ENCODE assay signal across 16 mouse cellular contexts in genomic region chr8:77640093-77640839, GRCm38 (mm10).
"Had no signal": no experiment of that assay in that cellular context is flagged by ENCODE, and none has a peak within 500 bp of the region (broad histone marks: within the 10 kb centered on the region; RNA-seq: fewer than 3 reads in every experiment).

No protein-coding gene starts in this region.

- DNase-seq: kidney, adult 8-10 months; kidney, postnatal 36 days; layer of hippocampus, adult 9-11 months; layer of hippocampus, postnatal 36 days; right cerebral cortex, postnatal 14 days; thymus, adult 18-20 months; thymus, postnatal 25 days had no signal

- H3K9ac ChIP-seq: liver, embryonic 15.5 days; midbrain, embryonic 15.5 days; neural tube, embryonic 13.5 days had no signal

- H3K4me1 ChIP-seq: liver, embryonic 15.5 days; megakaryocyte, embryonic 14.5 days; midbrain, embryonic 15.5 days; neural tube, embryonic 13.5 days had no signal

- H3K4me3 ChIP-seq: liver, embryonic 15.5 days; megakaryocyte, embryonic 14.5 days; midbrain, embryonic 15.5 days; neural tube, embryonic 13.5 days had no signal

- H3K9me3 ChIP-seq: liver, embryonic 15.5 days; megakaryocyte, embryonic 14.5 days; midbrain, embryonic 15.5 days; neural tube, embryonic 13.5 days had no signal

- H3K27ac ChIP-seq: liver, embryonic 15.5 days; macrophage; midbrain, embryonic 15.5 days; neural tube, embryonic 13.5 days had no signal

- H3K36me3 ChIP-seq: liver, embryonic 15.5 days; midbrain, embryonic 15.5 days; neural tube, embryonic 13.5 days had no signal

- H3K27me3 ChIP-seq: liver, embryonic 15.5 days; megakaryocyte, embryonic 14.5 days; midbrain, embryonic 15.5 days; neural tube, embryonic 13.5 days had no signal

- ATAC-seq: inflammation-experienced regulatory T-cells, adult 6 months; intestine, postnatal 0 days; midbrain, embryonic 15.5 days had no signal

- H3K4me2 ChIP-seq: liver, embryonic 11.5 days; liver, embryonic 15.5 days; midbrain, embryonic 11.5 days; midbrain, embryonic 15.5 days; neural tube, embryonic 13.5 days had no signal
